Mouse (Mus musculus) cortical plate, adult 2 months (tissue): ENCODE measurements around the gene Iqch. TPM values are rescaled to one million over a fixed set of nuclear protein-coding genes. Genes with fewer than 3 reads are reported as not detected.

Experiments used
- H3K27ac ChIP-seq: fragments of 200-500 bp; 2 replicates; pipeline ENCODE4 v1.5.1; 2012; ENCODE audit warnings: low read length, control low read depth, inconsistent platforms; ENCODE audit not compliant: insufficient read depth
- H3K4me1 ChIP-seq: fragments of 200-500 bp; 2 replicates; pipeline ENCODE4 v1.6.1; 2011; ENCODE audit warnings: low read length; ENCODE audit not compliant: control insufficient read depth, insufficient read depth
- H3K4me3 ChIP-seq: fragments of 200-500 bp; 2 replicates; pipeline ENCODE4 v1.5.1; 2011; ENCODE audit warnings: mild to moderate bottlenecking, low read length, control low read depth; ENCODE audit not compliant: insufficient read depth
- CTCF ChIP-seq: fragments of 200-500 bp; IDR thresholded peaks from 2 replicates; pipeline ENCODE4 v1.5.1; 2011; ENCODE audit warnings: mild to moderate bottlenecking, control low read depth, low read length; ENCODE audit not compliant: insufficient read depth; ENCODE audit errors: extremely low read depth
- POLR2A ChIP-seq: fragments of 200-500 bp; IDR thresholded peaks from 2 replicates; pipeline ENCODE4 v1.6.1; 2011; ENCODE audit warnings: mild to moderate bottlenecking, low read length, control low read depth; ENCODE audit not compliant: insufficient read depth; ENCODE audit errors: extremely low read depth
- polyA plus RNA-seq: library from polyadenylated mRNA; depleted of rRNA; stranded (reverse); fragments of >200 nt; gene quantifications from 2 replicates; pipeline ENCODE4 v1.2.3, GENCODE M21; 2012; rRNA removed

The Iqch gene
- polyA plus RNA-seq, result 0.04 and 0.13 TPM in 2 replicates

DNA sequence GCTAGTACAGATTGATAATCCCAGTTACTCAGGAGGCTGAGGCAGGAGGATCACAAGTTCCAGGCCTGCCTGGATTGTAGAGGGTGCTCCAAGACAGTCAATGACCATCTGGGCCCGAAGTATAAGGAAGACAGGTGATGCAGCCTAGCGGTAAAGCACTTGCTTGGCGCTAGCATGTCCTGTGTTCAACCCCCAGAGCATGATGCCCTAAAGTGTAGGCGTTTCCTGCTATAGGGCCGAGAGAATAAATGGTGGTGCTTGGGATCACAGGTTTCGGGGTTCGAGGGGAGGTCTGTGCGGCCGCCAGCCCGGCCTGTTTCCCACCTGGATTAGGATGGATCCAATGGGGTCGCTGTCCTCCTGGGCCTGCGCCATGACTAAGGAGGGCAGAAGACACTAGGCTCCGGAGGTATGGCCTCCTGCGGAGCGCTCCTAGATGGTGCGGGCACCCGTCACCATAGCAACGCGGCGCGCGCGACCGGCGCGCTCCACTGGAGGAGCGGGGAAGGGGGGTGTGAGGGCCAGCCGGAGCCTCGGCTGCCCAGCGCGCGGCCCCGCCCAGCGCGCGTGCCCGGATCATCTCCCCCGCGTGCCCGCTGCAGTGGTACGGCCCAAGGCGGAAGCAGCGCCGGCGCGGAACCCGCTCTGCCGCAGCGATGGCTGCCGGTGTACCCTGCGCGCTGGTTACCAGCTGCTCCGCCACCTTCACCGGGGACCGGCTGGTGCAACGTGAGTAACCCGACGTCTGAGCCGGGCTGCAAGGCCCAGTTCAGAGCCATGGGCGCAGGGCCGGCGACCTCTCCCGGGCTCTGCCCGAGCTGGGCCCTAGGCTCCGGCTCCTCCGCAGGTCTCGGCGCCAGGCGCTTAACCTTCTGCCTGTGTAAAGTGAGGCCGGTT is at the start of gene Iqch, which contains the start of gene Aagab:
Iqch (minus strand) TSS at position 451 of the 897 bp plus-strand sequence.
Aagab (plus strand) TSS at position 618 of the 897 bp plus-strand sequence.
- Histone ChIP-seq H3K4me1 (peaks cover 2% of the 10 kb centered on the region), H3K4me3 (peak within 1 kb of the TSS; percentile 51), H3K27ac (peak within 1 kb of the TSS; percentile 72)
- TF ChIP-seq CTCF, result no peak
- peak; percentile 56; the same call in 1 of the 2 replicates for TF ChIP-seq POLR2A

DNA sequence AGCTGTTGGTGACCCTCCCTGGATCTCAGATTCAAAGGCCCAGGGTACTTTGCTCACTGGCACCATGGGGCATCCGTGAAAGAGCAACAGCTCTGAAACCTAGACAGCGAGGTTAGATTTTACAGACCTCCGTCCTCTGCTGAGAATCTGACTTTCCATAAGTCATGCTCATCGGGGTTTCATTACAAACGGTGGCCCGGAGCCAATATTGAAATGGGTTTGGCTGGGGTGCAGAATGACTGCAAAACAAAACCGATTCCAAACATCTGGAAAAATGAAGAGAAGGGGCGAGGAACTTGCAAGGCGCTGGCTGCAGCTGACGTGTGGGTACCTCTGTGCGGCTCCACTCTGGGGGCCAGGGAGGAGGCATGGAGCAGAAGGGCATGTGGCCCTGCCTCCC is 49.3 kb upstream of the Iqch start:
- Histone ChIP-seq H3K27ac (no peak overlapping the region), H3K4me1 (no peaks in the 10 kb centered on the region)

GRCm38 (mm10) chr9:63650905-63651304 is 48.6 kb upstream of the Iqch start:
- H3K27ac ChIP-seq, result no peak overlapping the region
- no peaks in the 10 kb centered on the region for H3K4me1 ChIP-seq
- no peak for TF ChIP-seq POLR2A
- TF ChIP-seq CTCF, result no peak
- no peak overlapping the region for H3K4me3 ChIP-seq

More for the DNA sequence above, 49.3 kb upstream of the Iqch start:
- no peak overlapping the region for H3K4me3 ChIP-seq
- TF ChIP-seq CTCF (no peak), POLR2A (no peak)

GRCm38 (mm10) chr9:63649841-63650545 is 47.7 kb upstream of the Iqch start:
- no peaks in the 10 kb centered on the region for H3K4me1 ChIP-seq
- TF ChIP-seq CTCF, result peak; percentile 39; the same call in 1 of the 2 replicates
- TF ChIP-seq POLR2A, result no peak
- no peak overlapping the region for H3K27ac ChIP-seq
- H3K4me3 ChIP-seq, result no peak overlapping the region

DNA sequence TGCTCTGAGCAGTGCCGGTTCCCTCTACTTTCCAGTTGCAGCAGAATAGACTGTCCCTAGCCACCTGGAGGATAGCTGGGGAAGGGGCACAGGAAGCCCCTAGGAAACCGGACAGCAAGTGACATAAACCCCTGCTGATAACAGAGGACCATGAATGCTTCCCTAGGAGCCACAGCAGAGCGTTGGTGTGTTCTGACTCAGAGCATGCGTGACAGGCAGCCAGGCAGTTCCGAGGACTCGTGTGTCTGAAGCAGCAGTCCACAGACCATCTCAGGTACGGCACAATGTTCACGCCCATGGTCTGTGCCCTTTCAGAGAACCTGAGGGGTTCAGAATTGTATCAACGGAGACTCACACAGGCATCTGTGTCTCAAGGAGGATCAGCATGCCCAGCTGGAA is 46.2 kb upstream of the Iqch start:
- H3K27ac ChIP-seq, result no peak overlapping the region
- no peaks in the 10 kb centered on the region for H3K4me1 ChIP-seq
- H3K4me3 ChIP-seq, result no peak overlapping the region
- peak; percentile 37; the same call in 1 of the 2 replicates for TF ChIP-seq POLR2A
- TF ChIP-seq CTCF, result no peak

DNA sequence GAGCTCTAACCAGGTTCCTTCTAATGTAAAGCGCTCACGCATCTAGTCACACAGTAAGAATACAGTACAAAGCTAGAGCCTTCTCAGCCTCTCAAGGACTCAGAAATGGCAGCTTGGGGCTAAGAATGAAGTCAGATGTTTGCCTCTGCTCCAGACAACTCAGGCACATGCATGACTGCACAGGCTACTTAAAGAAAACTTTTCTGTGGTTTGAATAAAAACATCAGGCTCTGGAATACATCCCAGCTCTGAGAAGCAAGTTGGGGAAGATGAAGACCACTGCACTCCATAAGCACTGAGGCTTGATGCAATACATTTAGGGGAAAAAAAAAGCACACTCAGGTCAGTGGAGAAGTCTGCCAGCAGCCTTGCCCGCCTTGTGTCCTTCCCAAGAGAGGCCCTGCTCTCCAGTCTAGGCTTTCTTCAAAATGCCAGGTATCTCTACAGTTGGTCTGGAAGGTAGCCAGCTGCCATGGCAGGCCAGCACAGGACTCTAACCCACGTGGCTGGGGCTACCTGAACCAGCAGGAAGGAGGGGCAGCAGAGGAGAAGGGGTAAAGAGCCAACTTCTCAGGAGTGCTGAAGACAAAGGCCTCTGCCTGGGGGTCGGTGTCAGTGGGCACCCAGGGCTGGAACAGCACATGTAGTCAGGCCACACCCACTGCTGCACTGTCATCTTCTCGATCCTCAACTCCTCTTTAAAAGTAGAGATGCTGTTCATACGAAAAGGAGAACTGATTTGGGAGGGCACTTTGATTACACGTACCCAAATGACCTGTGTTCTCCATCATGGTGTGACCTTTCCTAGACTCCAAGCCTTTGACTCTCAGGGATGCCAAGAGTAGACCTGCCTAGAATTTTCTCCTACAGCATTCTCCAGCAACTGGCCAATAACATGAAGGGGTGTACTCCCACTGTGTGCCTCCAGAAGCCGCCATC is 45.6 kb upstream of the Iqch start:
- no peak for TF ChIP-seq POLR2A
- no peak for TF ChIP-seq CTCF
- Histone ChIP-seq H3K4me3 (no peak overlapping the region), H3K27ac (no peak overlapping the region), H3K4me1 (no peaks in the 10 kb centered on the region)

DNA sequence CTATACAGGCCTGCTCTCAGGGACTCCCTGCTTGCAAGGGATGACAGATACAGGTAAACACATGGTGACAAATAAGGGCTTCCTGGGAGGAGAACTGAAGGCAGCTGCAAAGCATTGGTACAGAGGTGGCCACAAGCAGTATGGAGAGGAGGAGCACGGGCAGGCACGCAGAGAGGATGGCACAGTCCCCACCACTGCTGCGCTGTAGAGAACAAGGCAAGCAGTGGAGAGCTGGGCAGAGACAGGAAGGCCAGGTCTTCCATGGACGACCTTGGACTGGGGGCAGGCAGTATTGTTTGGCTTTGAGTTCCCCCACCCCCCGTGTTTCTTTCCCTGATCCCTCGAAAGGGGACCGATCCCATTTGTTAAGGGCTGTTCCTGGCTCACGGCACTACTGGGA is 42.8 kb upstream of the Iqch start:
- H3K4me1 ChIP-seq, result no peaks in the 10 kb centered on the region; the same call in none of the 2 replicates
- H3K4me3 ChIP-seq, result no peak overlapping the region
- H3K27ac ChIP-seq, result no peak overlapping the region
- TF ChIP-seq CTCF (no peak), POLR2A (no peak)

DNA sequence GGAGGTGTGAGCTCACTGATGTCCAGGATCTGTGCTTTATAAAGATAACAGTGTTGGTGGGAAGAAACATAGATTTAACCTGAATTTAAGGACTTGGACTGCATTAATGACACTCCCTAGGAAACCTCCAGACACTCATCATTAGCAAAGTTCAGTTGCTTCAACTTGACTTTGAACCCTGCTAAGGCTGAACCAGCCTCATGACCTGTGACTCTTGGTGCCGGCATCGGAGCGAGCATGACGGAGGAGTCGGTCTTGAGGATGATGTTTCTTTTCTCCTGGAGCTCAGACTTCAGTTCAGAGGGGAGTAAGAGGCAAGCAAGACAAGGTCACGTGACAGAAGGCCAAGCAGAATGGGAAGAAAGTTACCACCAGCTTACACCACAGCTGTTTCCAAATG is 41.7 kb upstream of the Iqch start:
- H3K4me3 ChIP-seq, result no peak overlapping the region
- no peak for TF ChIP-seq POLR2A
- TF ChIP-seq CTCF, result no peak
- H3K4me1 ChIP-seq, result peaks cover 2% of the 10 kb centered on the region
- H3K27ac ChIP-seq, result no peak overlapping the region

DNA sequence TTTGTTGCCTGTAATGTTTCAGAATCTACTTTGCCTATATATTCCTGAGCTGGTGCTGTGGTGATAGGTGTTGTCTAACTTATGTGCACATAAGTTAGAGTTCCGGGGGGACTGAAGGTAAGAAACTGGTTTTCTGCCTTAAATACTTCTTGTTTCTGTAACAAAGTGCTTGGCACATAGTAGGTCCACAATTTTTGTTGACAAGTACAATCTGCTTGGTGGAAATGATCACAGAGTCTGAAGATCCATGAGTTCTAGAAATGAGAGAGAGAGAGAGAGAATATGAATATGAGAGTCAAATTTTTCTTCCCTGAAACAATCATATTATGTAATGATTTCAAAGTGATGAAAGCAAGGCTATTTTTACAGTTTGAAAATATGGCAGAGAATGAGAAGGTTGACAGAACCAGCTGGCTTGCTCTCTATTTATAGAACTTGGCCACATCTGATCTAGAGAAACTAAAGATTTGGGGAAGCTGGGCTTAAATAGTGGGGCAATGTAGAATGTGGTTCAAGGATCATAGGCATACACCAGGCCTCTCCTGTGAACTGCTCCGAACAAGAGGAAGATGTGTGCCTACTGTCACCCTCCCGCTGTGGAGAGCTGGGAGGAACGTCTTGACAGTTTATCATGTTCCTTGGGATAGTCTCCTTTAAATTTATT is 39.8 kb upstream of the Iqch start:
- H3K27ac ChIP-seq, result peak overlapping the region; percentile 54
- no peak overlapping the region for H3K4me3 ChIP-seq
- peaks cover 2% of the 10 kb centered on the region for H3K4me1 ChIP-seq
- no peak for TF ChIP-seq POLR2A
- no peak for TF ChIP-seq CTCF

- TF ChIP-seq POLR2A, result no peak
- TF ChIP-seq CTCF, result no peak
- no peak overlapping the region for H3K27ac ChIP-seq
- H3K4me3 ChIP-seq, result no peak overlapping the region
These were observed 33.8 kb upstream of the Iqch start for GRCm38 (mm10) chr9:63636113-63636512.

More at GRCm38 (mm10) chr9:63636113-63636512, 33.8 kb upstream of the Iqch start:
- peaks cover 10% of the 10 kb centered on the region for H3K4me1 ChIP-seq
